Mouse (Mus musculus) bone marrow macrophage, adult 2 months (primary cell): ENCODE measurements at regions not wholly inside any gene's neighbourhood (a gene's known extent, or its start where the extent isn't known, plus 50 kb on each side); places are given as distances from the start of the nearest gene placed in this dataset.

ENCODE experiments used
- CTCF ChIP-seq: IDR thresholded peaks from 2 replicates; pipeline ENCODE4 v1.5.1; 2012; ENCODE audit warnings: low read depth, mild to moderate bottlenecking, low read length, moderate library complexity
- POLR2A ChIP-seq: IDR thresholded peaks from 2 replicates; pipeline ENCODE4 v1.6.1; 2012; ENCODE audit warnings: mild to moderate bottlenecking, low read depth, low read length, borderline replicate concordance

DNA sequence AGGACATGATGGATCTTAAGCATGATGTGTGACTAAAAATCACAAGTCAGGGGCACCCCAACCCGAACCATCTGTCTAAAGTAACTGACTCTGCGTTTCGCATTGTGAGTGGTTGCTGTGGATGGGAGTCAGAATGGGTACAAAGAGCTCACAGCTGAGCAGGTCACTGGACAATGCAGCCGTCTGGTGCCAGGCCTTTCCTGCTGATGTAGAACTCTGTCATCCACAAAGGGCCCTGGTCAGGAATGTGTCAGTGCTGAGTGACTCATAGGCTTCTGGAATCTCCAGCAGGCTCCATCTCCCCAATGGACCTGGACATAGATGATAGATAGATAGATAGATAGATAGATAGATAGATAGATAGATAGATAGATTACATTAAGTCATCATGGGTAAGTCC lies 335.8 kb upstream of the Maf start:
- no peak for TF ChIP-seq CTCF
- TF ChIP-seq POLR2A, result no peak
